Mouse (Mus musculus) MEL (cell line): ENCODE measurements around the gene Lrp4.

Experiments used
- BHLHE40 ChIP-seq: IDR thresholded peaks from 2 replicates; pipeline ENCODE4 v1.6.1; 2012; ENCODE audit warnings: low read depth, mild to moderate bottlenecking, inconsistent platforms, low read length, improper control_type of control experiment, borderline replicate concordance
- EP300 ChIP-seq, 2 experiments: IDR thresholded peaks; 2 replicates each; pipeline ENCODE4 v1.6.1; 2011; ENCODE audit warnings: improper control_type of control experiment in 2 of 2, low read length in 2 of 2, low read depth in 1 of 2, mild to moderate bottlenecking in 1 of 2
- HCFC1 ChIP-seq: IDR thresholded peaks from 2 replicates; pipeline ENCODE4 v1.6.1; 2012; ENCODE audit warnings: low read depth, mild to moderate bottlenecking, inconsistent platforms, low read length, improper control_type of control experiment, moderate library complexity
- MYC ChIP-seq: IDR thresholded peaks from 2 replicates; pipeline ENCODE4 v1.6.1; 2011; ENCODE audit warnings: low read depth, mild to moderate bottlenecking, low read length, improper control_type of control experiment, moderate library complexity
- POLR2A ChIP-seq, 2 experiments: IDR thresholded peaks; 2 replicates each; pipeline ENCODE4 v1.6.1; 2011 to 2012; ENCODE audit warnings: low read length in 2 of 2, mild to moderate bottlenecking in 2 of 2, control low read depth in 1 of 2, improper control_type of control experiment in 1 of 2, low read depth in 1 of 2, moderate library complexity in 1 of 2; ENCODE audit not compliant: control insufficient read depth in 1 of 2, insufficient read depth in 1 of 2, poor library complexity in 1 of 2
- USF2 ChIP-seq, 2 experiments: IDR thresholded peaks; 2 replicates each; pipeline ENCODE4 v1.6.1; 2011 to 2012; ENCODE audit warnings: improper control_type of control experiment in 2 of 2, low read length in 2 of 2, borderline replicate concordance in 1 of 2, inconsistent platforms in 1 of 2, low read depth in 1 of 2, mild to moderate bottlenecking in 1 of 2; ENCODE audit not compliant: insufficient read depth in 1 of 2

- TF ChIP-seq EP300 (IDR thresholded peaks at IDR 0.05; ENCODE audit: low read depth in 1 of 2, low read length in 2 of 2) (no peak; a peak in 1 of 4 replicates), USF2 (IDR thresholded peaks at IDR 0.05; ENCODE audit: borderline replicate concordance in 1 of 2, insufficient read depth in 1 of 2, low read depth in 1 of 2, low read length in 2 of 2) (no peak), POLR2A (IDR thresholded peaks at IDR 0.05; ENCODE audit: control insufficient read depth in 1 of 2, insufficient read depth in 1 of 2, low read depth in 1 of 2, low read length in 2 of 2, poor library complexity in 1 of 2) (peak; percentile 47 to 70; a peak in 3 of 4 replicates), HCFC1 (peak; percentile 86), MYC (peak; percentile 43; the same call in 1 of the 2 replicates), BHLHE40 (no peak; the same call in 1 of the 2 replicates)
Measured at GRCm38 (mm10) chr2:91526294-91527146, 69.2 kb downstream of the Lrp4 start, which contains the start of gene Ckap5.
